Mouse (Mus musculus) heart, postnatal 36 days (tissue): ENCODE data around the gene Zfp672. TPM values are rescaled to one million over a fixed set of nuclear protein-coding genes. Genes with fewer than 3 reads are reported as not detected.

Experiments
- DNase-seq, 2 experiments: peaks; one replicate each; pipeline ENCODE4 v3.0.0; 2021 to 2022
- intact Hi-C: fragments of 180-260 bp; cut with DNase I; formaldehyde crosslinking; loops from one replicate; pipeline ENCODE4 v1.15.1; 2025
- total RNA-seq, 2 experiments: library from RNA; stranded (reverse); gene quantifications; 2 replicates each; pipeline ENCODE4 v1.2.3; 2021

The Zfp672 gene
- total RNA-seq, 2 experiments from 2014 or later: 36.4 to 40.8 TPM

DNA sequence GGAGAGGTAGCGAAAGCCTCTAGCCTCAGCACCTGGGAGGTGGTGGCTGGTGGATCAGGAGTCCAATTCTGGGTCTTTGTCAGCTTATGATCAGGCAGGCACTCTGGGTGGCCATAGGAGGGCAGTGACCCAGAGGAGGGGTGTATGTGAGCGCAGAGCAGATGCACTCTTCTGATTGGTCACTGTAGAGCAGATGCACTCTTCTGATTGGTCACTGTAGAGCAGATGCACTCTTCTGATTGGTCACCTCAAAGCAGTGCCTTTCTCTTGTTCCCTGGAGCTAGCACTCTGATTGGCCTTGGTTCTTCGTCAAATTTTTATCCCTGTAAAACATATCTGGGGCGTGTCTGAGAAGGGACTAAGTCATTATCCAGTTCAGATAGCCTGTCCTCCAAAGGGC, 37.3 kb downstream of the Zfp672 start:
- intact Hi-C loops: no loop called here
- no peak for DNase-seq

DNA sequence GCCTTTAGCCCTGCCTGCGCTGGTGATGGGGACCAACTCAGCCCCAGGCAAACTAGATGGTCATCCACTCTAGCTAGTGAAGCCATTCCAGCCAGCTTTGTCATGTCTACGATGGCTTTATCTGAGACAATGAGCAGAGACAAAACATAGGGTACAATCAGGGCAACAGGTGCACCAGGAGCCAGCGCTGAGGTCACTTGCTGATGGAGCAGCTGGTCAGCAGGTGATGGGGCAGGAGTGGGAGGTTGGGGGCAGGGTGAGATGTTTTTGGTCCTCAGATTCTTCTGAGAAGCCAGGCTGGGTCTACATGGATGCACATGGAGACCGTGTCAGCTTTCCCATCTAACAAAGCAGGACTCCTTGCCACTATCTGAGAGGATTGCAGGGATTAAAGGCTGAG, 39.3 kb downstream of the Zfp672 start:
- intact Hi-C loops: no loop called here
- DNase-seq: no peak

DNA sequence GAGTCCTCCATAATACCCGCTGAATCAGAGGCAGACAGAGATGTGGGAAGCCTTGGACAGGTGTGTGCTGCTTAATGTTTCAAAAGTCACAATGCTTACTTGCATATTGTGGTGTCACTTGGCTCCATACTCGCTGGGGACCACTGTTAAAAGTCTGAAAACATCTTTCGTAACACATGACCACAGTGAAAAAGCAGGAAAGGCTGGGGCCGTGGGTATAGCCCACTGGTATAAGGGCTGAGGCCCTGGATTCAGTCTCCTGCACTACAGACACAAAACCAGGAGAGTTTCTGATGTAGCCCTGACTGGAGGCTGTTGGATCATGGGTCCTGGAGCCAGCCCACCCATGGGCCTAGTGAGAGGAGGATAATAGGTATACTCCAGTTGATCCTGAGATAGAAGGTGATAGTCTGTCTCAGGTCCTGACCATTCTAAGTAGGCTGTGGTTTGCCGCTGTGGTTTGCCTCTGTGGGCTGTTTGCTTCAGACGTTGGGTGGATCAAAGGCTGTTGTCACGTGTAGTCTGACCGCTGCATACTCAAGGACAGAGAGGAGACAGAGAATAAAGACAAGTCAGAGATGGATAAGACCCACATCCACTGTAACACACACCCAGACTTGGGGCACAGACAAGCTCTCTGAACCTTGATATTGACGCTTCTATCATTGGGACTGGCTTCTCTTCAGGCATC, 40.0 kb downstream of the Zfp672 start:
- DNase-seq: no peak
- intact Hi-C loops: no loop called here

DNA sequence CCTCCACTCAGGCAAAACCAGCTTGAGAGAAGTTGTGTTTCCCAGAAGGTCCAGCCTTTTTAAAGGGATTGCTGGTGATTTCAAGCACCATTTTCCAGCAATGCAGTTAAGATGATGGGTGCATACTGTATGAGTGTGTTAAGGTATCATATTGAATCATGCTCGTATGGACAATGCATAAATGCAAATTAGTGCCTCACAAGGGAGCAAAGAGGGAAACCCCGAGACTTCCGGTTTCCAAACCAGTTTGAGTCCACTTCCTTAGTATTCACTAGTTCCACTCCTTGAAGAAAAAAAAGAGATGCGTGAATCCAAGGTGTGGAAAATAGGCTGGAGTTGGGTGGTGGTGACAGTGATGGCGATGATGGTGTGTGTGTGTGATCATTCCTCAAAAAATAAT, 47.6 kb downstream of the Zfp672 start:
- intact Hi-C loops: no loop called here
- no peak for DNase-seq

DNA sequence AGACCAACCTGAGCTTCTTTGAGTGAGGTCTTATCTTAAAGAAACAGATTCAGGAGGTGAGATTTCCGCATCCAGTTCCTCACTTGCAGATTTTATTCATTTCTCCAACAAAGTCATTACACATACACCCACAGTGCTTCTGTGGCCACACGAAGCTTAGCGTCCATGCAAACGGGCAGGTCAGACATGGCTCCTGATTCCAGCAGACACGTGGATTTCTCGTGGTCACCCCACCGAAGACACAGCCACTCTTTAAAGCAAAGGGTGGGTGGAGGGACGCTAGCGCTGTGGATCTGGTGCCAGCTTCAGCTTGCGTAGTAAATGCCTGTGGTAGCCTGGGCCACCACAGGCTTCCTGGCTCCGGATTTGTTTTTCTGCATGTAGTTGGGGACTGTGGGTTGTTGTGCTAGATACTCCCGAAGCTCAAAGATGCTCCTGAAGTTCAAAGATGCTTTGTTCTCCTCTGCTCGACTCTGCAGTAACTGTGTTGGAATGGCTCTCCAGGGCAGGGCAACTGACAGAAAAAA, 48.1 kb downstream of the Zfp672 start:
- DNase-seq: no peak
- intact Hi-C loops: no loop called here

DNA sequence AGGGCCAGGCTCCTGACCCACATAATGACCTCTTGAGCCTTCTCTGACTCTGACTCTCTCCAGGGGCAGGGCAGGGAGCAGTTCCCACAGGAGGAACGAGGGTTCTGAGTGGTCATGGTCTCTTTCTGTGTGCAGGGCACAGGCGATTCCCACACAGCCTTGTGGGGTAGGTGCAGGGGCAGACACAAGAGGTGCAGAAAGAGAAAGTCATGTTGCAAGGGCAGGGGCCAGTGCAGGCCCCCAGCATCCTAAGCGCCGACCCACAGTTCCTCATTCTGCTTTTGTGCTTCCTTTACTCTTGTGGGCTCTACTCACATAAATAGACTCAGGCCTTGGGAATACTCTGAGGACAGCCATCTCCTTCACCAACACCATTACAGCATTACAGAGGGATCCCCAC, 54.4 kb downstream of the Zfp672 start:
- intact Hi-C loops: no loop called here
- no peak for DNase-seq

DNA sequence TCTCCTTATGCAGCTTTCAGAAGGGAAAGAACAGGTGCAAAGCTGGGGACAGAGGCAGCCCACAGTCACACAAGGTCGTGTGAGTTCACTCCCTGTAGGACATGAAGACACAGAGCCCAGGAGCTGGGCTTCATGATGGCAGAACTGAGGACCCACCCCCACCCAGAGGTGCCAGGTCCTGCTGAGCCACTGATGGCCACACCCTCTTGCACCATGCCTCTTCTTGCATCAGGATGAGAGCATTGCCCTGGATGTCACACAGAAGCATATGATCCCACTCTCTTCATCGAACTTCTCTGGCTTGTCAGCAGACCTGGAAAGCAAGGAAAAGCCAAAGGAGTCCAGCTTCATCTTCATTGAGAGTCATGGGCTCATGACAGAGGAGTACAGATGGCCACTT, 55.6 kb downstream of the Zfp672 start, which contains the start of gene 4930438A08Rik:
Gene 4930438A08Rik, plus strand, starts transcription at position 228 of the 400 bp plus-strand sequence.
- no peak for DNase-seq
- intact Hi-C loops: no loop called here

DNA sequence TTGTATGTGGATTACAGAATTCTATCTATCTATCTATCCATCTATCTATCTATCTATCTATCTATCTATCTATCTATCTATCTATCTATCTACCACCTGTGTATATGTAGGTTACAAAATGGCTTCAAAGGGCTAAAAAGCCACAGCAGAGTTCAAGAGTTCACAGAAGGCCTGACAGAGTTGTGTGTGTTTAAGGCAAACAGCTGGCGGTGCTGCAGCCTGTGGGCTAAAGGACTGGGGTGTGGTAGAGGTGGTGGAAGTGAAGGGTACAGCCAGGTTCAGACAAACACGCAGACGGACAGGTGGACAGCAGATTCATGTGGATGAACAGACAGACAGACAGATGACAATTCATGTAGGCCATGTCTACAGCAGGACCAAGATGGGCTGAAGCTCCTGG, 61.9 kb downstream of the Zfp672 start:
- no peak for DNase-seq
- intact Hi-C loops: no loop called here

Other genes with a start within 250 kb of the Zfp672 start
- gene Gm12248, start 237.2 kb downstream of the Zfp672 start, total RNA-seq: not detected
- gene Cnot8, start 226.2 kb downstream of the Zfp672 start, total RNA-seq: 10 to 100 TPM; 36.5 to 37.4 TPM
- 1 to 10 TPM; 8.3 to 9.9 TPM for gene Gemin5, start 161.8 kb downstream of the Zfp672 start, total RNA-seq
- 10 to 100 TPM; 50.3 to 53.8 TPM for gene Mrpl22, start 158.7 kb downstream of the Zfp672 start, total RNA-seq
- gene Igtp, start 130.8 kb downstream of the Zfp672 start, total RNA-seq: 1 to 10 TPM; 8.7 to 9.2 TPM
- 10 to 100 TPM; 10.9 to 13.7 TPM for gene Irgm2, start 130.7 kb downstream of the Zfp672 start, total RNA-seq
- gene 4930438A08Rik, start 55.5 kb downstream of the Zfp672 start, total RNA-seq: not detected
- 1 to 10 TPM; 3.1 to 4.0 TPM for gene Zfp692, start 23.3 kb downstream of the Zfp672 start, total RNA-seq
- 10 to 100 TPM; 34.5 to 35.5 TPM for gene Sh3bp5l, start 385 bp upstream of the Zfp672 start, total RNA-seq
- gene Lypd8, start 48.7 kb upstream of the Zfp672 start, total RNA-seq: not detected
- not detected for gene 1810065E05Rik, start 90.8 kb upstream of the Zfp672 start, total RNA-seq
- not detected for gene Gm12253, start 102.2 kb upstream of the Zfp672 start, total RNA-seq
- gene Lypd9, start 122.6 kb upstream of the Zfp672 start, total RNA-seq: not detected
- gene Olfr30, start 131.9 kb upstream of the Zfp672 start, total RNA-seq: not detected
- gene Olfr332, start 162.2 kb upstream of the Zfp672 start, total RNA-seq: not detected
- not detected for gene Olfr331, start 172.2 kb upstream of the Zfp672 start, total RNA-seq
- not detected for gene Olfr330, start 204.5 kb upstream of the Zfp672 start, total RNA-seq
- gene Olfr329-ps, start 216.1 kb upstream of the Zfp672 start, total RNA-seq: not detected
- not detected for gene Olfr328, start 225.3 kb upstream of the Zfp672 start, total RNA-seq
- gene Olfr224, start 240.2 kb upstream of the Zfp672 start, total RNA-seq: under 1 TPM in 1 of 2 experiments, not detected in 1; 0.17 TPM
- not detected for gene Olfr325, start 247.4 kb upstream of the Zfp672 start, total RNA-seq